Mouse (Mus musculus): ENCODE results near the gene Psme2. TPM values are rescaled to one million over a fixed set of nuclear protein-coding genes. Genes with fewer than 3 reads are reported as not detected.
A peak's percentile ranks its signal among the peaks of the same experiment; 100 is the strongest.

Gene Psme2
- polyA plus RNA-seq, 1 experiment from 2014 or later = 283 TPM

DNA sequence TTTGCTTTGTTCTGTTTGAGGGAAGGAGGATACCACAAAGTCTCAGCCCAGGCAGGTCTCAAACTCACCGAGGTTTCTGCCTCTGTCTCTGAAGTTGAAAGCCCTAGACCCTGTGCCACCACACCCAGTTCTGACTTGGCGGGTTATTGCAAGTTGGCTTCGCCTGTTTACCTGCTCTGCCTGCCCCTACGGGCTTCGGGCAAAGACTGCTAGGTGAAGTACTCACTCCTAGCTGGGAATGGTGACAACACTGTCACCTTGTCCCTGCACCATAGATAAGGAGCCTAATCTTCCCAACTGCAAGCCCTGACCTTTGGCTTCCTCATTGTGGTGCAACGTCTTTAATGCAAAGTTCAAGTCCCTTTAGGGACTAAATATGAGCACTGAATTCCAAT is 5.3 kb downstream of the Psme2 start:
- H3K4me1 ChIP-seq (ENCODE audit: control insufficient read depth, insufficient read depth, low read length) = peaks cover 15% of the 10 kb centered on the region
- H3K36me3 ChIP-seq (ENCODE audit: control insufficient read depth, insufficient read depth, low read length) = peaks cover 7% of the 10 kb centered on the region; the same call in 1 of the 2 replicates
- WGBS = 46% methylated on average over 6 of the region's 6 CpGs
- 0 out of 2 replicates have a peak overlapping the region, but pooled peaks have one; percentile 18 for H3K9ac ChIP-seq (ENCODE audit: low read length)
- no peaks in the 10 kb centered on the region for H3K27me3 ChIP-seq (ENCODE audit: control insufficient read depth, insufficient read depth, low read length)
- peak overlapping the region; percentile 63 for H3K4me3 ChIP-seq (replicated peaks; ENCODE audit: low read length)
- H3K9me3 ChIP-seq (replicated peaks; ENCODE audit: control insufficient read depth, low read length) = no peaks in the 10 kb centered on the region
- ATAC-seq (ENCODE audit: insufficient read depth, low FRiP score) = peak; percentile 51
- H3K4me2 ChIP-seq (ENCODE audit: low read depth, low read length) = peak overlapping the region; percentile 80
- peak overlapping the region; percentile 67 for H3K27ac ChIP-seq (ENCODE audit: low read length)

DNA sequence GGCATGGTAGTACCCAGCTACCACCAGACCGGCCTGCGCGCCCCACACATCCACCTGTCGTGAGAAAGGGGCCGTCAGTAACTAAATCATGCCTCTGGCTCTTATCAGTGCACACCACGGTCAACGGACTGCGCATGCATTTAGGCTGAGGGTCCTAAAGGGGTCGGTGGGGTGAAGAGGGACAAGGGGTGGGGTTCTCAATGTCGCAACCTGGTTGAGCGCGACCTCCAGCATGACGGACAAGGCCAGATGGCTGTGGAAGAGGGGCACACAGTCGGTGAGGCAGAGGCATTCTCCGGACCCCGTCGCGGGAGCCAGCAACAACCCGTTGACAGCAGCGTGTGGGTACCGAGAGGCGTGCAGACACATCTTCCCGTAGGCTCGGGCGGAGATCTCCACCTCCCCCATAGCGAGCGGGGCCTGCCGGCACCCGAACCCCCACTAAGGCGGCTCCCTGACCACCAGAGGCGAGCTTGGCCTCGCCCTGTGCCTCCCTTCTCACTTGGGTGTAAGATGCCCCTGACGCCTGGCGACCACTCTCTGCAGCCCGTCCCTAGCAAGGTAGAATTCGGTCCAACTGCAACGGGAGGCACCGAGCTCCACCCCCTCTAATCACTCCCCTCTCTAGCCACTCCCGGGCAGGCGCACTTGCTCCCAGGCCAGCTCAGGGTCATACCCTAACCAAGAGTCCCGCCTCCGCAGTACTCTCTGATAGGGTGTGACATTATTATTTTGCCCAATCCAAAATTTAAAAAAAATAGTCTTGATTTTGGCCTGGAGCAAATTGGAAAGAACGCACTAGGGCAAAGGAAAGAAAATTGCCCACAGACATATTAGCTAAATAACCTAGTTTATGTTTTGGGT is 6.0 kb downstream of the Psme2 start, which contains the start of gene Emc9:
Emc9 (minus strand) TSS at position 601 of the 864 bp plus-strand sequence.
- Histone ChIP-seq H3K36me3 (ENCODE audit: control insufficient read depth, insufficient read depth, low read length) (peaks cover 11% of the 10 kb centered on the region), H3K4me3 (replicated peaks; ENCODE audit: low read length) (peak within 1 kb of the TSS; percentile 63), H3K4me1 (ENCODE audit: control insufficient read depth, insufficient read depth, low read length) (peaks cover 12% of the 10 kb centered on the region), H3K27ac (ENCODE audit: low read length) (peak within 1 kb of the TSS; percentile 67), H3K9me3 (replicated peaks; ENCODE audit: control insufficient read depth, low read length) (no peaks in the 10 kb centered on the region), H3K4me2 (ENCODE audit: low read depth, low read length) (peak within 1 kb of the TSS; percentile 80), H3K27me3 (ENCODE audit: control insufficient read depth, insufficient read depth, low read length) (no peaks in the 10 kb centered on the region), H3K9ac (ENCODE audit: low read length) (peak within 1 kb of the TSS; percentile 75)
- peak; percentile 89 for ATAC-seq (ENCODE audit: insufficient read depth, low FRiP score)
- WGBS = 3% methylated on average over 43 of the region's 43 CpGs

DNA sequence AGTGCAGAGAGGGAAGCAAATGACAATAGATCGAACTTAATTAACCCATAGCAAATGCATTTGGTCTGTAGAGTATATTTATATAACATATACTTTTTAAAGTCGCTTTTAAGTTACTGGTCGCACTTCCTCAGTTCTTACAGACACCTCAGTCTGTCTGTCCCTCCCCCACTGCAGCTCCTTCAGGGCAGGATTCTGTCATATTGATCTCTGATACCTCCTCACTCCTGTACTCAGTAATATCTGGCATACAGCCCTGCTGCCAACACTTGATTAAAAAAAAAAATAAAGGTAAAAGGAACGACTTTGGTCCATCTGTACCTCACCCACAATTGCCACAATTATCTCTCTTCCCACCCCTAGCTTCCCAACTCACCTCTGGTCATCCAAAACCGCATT is 6.6 kb downstream of the Psme2 start:
- no peak overlapping the region for H3K27ac ChIP-seq (ENCODE audit: low read length)
- no peaks in the 10 kb centered on the region for H3K9me3 ChIP-seq (replicated peaks; ENCODE audit: control insufficient read depth, low read length)
- H3K4me1 ChIP-seq (ENCODE audit: control insufficient read depth, insufficient read depth, low read length) = peaks cover 8% of the 10 kb centered on the region; the same call in 1 of the 2 replicates
- H3K9ac ChIP-seq (ENCODE audit: low read length) = peak overlapping the region; percentile 75
- H3K4me2 ChIP-seq (ENCODE audit: low read depth, low read length) = peak overlapping the region; percentile 80
- H3K27me3 ChIP-seq (ENCODE audit: control insufficient read depth, insufficient read depth, low read length) = no peaks in the 10 kb centered on the region
- 37% methylated on average over 5 of the region's 5 CpGs for WGBS
- peaks cover 11% of the 10 kb centered on the region for H3K36me3 ChIP-seq (ENCODE audit: control insufficient read depth, insufficient read depth, low read length)
- ATAC-seq (ENCODE audit: insufficient read depth, low FRiP score) = no peak
- H3K4me3 ChIP-seq (replicated peaks; ENCODE audit: low read length) = peak overlapping the region; percentile 63

DNA sequence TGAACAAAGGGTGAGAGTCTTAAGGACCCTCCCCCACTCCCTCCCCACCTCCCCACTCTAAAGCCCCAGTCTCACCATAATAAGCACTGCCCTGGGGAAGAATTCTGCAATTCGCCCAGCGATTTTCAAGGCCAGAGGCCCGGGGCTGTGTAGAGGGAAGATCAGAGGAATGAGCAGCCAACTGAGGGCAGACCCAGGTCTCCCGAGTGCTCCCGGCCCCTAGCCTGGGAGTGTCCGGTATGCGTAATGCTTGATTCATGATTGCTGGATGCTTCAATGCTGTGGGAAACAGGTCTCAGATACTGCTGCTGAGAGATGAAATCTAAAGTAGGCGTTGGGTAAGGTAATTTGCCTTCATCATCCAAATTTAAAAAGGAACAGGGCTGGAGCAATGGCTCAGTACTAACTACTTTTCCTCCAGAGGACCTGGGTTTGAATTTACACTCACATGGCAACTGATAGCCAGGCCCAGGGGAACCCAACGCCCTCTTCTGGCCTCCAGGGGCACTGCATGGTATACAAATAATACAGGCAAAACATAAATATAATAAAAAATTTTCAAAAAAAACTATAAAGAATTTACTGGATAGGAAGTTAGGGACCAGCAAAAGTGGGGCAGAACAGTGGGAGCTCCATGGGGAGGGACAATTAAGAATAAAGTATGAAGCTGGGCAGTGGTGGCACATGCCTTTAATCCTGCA is 8.8 kb downstream of the Psme2 start:
- Histone ChIP-seq H3K4me3 (replicated peaks; ENCODE audit: low read length) (no peak overlapping the region), H3K4me1 (ENCODE audit: control insufficient read depth, insufficient read depth, low read length) (peaks cover 20% of the 10 kb centered on the region), H3K36me3 (ENCODE audit: control insufficient read depth, insufficient read depth, low read length) (peaks cover 7% of the 10 kb centered on the region), H3K27me3 (ENCODE audit: control insufficient read depth, insufficient read depth, low read length) (no peaks in the 10 kb centered on the region), H3K27ac (ENCODE audit: low read length) (no peak overlapping the region), H3K4me2 (ENCODE audit: low read depth, low read length) (no peak overlapping the region), H3K9me3 (replicated peaks; ENCODE audit: control insufficient read depth, low read length) (no peaks in the 10 kb centered on the region), H3K9ac (ENCODE audit: low read length) (no peak overlapping the region)
- ATAC-seq (ENCODE audit: insufficient read depth, low FRiP score) = no peak
- 68% methylated on average over 9 of the region's 9 CpGs for WGBS

DNA sequence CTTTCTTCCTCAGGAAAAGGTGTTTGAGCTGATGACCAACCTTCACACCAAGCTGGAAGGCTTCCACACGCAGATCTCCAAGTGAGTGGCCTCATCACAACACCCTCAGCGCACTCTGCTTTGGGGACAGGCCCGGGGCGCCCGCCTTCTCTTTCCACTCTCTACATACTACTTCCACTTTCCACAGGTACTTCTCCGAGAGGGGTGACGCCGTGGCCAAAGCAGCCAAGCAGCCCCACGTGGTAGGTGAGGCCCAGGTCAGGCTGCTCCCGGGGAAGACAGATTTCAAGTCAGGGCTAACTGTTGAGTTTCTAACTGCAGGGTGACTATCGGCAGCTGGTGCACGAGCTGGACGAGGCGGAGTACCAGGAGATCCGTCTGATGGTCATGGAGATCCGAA is 10.2 kb downstream of the Psme2 start:
- Histone ChIP-seq H3K4me1 (ENCODE audit: control insufficient read depth, insufficient read depth, low read length) (peaks cover 19% of the 10 kb centered on the region), H3K4me2 (ENCODE audit: low read depth, low read length) (no peak overlapping the region), H3K36me3 (ENCODE audit: control insufficient read depth, insufficient read depth, low read length) (peaks cover 7% of the 10 kb centered on the region), H3K9ac (ENCODE audit: low read length) (no peak overlapping the region), H3K27ac (ENCODE audit: low read length) (no peak overlapping the region), H3K4me3 (replicated peaks; ENCODE audit: low read length) (no peak overlapping the region), H3K27me3 (ENCODE audit: control insufficient read depth, insufficient read depth, low read length) (no peaks in the 10 kb centered on the region), H3K9me3 (replicated peaks; ENCODE audit: control insufficient read depth, low read length) (no peaks in the 10 kb centered on the region)
- WGBS = 91% methylated on average over 16 of the region's 16 CpGs
- ATAC-seq (ENCODE audit: insufficient read depth, low FRiP score) = no peak

DNA sequence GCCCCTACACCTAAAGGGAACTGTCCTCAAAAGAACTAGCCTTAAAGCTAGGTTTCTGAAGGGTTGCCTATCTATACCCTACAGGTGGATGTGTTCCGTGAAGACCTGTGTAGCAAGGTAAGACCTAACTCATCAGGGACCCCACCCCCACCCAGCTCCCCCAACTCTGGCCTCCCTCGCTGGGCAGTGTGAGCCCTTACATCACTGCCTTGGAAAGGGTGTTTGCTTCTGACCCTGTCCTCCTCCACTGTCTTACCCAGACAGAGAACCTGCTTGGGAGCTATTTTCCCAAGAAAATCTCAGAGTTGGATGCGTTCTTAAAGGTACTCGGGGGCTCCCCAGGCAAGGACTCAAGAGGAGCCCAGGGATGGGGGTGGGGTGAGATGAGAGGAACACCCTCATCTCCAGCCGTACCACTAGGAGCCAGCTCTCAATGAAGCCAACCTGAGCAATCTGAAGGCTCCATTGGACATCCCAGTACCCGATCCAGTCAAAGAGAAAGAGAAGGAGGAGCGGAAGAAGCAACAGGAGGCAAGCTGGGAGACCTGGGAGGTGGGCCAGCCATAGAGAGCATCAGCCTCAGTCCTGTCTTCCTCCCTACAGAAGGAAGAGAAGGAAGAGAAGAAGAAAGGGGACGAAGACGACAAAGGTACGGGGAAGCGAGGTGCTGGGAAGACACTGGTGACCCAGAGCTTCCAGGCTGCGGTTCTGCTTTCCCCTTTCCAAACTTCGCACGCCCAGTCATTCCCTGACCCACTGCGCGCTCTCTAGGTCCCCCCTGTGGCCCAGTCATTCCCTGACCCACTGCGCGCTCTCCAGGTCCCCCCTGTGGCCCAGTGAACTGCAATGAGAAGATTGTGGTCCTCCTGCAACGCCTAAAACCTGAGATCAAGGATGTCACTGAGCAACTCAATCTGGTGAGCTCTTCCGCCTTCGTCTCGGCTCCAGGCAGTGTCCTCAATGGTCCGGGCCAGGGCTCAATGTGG is 11.1 kb downstream of the Psme2 start:
- H3K36me3 ChIP-seq (ENCODE audit: control insufficient read depth, insufficient read depth, low read length) = peaks cover 7% of the 10 kb centered on the region
- no peak overlapping the region for H3K9ac ChIP-seq (ENCODE audit: low read length)
- ATAC-seq (ENCODE audit: insufficient read depth, low FRiP score) = no peak
- H3K4me3 ChIP-seq (replicated peaks; ENCODE audit: low read length) = no peak overlapping the region
- H3K4me1 ChIP-seq (ENCODE audit: control insufficient read depth, insufficient read depth, low read length) = peaks cover 13% of the 10 kb centered on the region
- H3K4me2 ChIP-seq (ENCODE audit: low read depth, low read length) = no peak overlapping the region
- H3K27ac ChIP-seq (ENCODE audit: low read length) = no peak overlapping the region
- no peaks in the 10 kb centered on the region for H3K9me3 ChIP-seq (replicated peaks; ENCODE audit: control insufficient read depth, low read length)
- no peaks in the 10 kb centered on the region for H3K27me3 ChIP-seq (ENCODE audit: control insufficient read depth, insufficient read depth, low read length)
- 87% methylated on average over 23 of the region's 23 CpGs for WGBS

DNA sequence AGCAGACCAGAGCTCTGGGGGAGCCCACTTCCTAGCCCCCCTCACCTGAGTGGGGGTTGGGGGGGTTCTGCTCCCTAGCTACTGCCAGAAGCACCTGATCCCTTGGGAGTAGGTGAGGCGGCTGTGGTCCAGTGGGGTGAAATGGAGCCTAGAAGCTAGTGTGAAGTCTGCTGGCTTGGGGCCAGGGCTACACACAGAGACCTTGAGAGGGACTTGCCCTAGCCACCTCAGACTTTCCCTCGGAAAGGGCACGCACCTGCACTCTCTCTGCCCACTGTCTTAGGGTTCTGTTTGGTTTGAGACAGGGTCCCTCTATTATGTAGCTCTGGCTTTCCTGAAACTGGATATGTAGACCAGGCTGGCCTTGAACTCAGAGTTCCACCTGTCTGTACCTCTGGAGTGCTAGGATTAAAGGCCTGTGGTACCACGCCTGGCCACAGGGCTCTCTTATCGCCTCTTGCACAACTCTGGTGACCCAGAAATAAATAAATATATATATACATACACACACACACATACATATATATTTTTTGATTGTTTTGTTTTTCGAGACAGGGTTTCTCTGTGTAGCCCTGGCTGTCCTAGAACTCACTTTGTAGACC is 12.1 kb downstream of the Psme2 start:
- ATAC-seq (ENCODE audit: insufficient read depth, low FRiP score) = peak; percentile 38
- Histone ChIP-seq H3K9me3 (replicated peaks; ENCODE audit: control insufficient read depth, low read length) (no peaks in the 10 kb centered on the region), H3K4me1 (ENCODE audit: control insufficient read depth, insufficient read depth, low read length) (peaks cover 13% of the 10 kb centered on the region), H3K27ac (ENCODE audit: low read length) (peak overlapping the region; percentile 93), H3K9ac (ENCODE audit: low read length) (peak overlapping the region; percentile 96), H3K4me2 (ENCODE audit: low read depth, low read length) (peak overlapping the region; percentile 93), H3K4me3 (replicated peaks; ENCODE audit: low read length) (peak overlapping the region; percentile 98), H3K27me3 (ENCODE audit: control insufficient read depth, insufficient read depth, low read length) (no peaks in the 10 kb centered on the region), H3K36me3 (ENCODE audit: control insufficient read depth, insufficient read depth, low read length) (peaks cover 7% of the 10 kb centered on the region)
- WGBS = 24% methylated on average over 6 of the region's 6 CpGs

DNA sequence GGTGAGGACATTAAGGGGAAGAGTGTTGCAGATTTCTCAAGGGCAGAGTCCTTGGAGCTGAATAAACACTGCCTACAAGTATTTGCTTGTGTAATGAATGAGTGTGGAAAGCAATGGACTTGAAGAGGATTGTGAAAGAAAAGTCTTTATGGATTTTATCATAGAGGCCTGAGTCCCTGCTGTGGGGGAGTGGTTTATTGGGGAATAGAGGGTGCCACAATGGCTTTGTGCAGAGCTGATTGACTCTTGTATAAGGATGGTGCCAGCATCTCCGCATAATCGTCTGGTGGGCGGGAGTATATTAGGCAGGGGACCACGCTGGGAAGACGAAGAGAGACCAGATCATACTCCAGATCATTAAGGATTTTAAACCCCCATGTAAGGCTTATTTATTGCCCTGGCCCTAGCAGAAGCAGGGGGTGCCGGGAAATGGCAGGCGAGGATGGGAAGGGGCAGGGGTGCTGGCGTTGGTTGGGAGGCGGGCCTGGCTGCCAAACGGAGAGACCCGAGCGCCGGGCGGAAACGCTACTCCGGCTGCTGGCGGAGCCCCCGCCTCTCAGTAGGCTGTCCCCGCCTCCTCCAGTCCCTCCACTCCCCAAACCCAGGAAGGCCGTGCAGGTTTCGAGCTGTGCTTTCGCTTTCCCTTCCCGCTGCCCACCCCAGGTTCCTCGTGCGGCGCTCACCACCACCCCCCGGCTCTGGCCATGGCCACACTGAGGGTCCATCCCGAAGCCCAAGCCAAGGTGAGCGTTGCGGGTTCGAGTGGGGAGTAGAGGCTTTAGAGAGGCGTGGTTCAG is 12.8 kb downstream of the Psme2 start, which contains the start of gene Psme1:
Psme1 (plus strand) TSS at position 253 of the 797 bp plus-strand sequence.
- Histone ChIP-seq H3K9me3 (replicated peaks; ENCODE audit: control insufficient read depth, low read length) (no peaks in the 10 kb centered on the region), H3K4me2 (ENCODE audit: low read depth, low read length) (peak within 1 kb of the TSS; percentile 93), H3K27ac (ENCODE audit: low read length) (peak within 1 kb of the TSS; percentile 93), H3K36me3 (ENCODE audit: control insufficient read depth, insufficient read depth, low read length) (peaks cover 7% of the 10 kb centered on the region), H3K4me1 (ENCODE audit: control insufficient read depth, insufficient read depth, low read length) (peaks cover 13% of the 10 kb centered on the region), H3K4me3 (replicated peaks; ENCODE audit: low read length) (peak within 1 kb of the TSS; percentile 98), H3K9ac (ENCODE audit: low read length) (peak within 1 kb of the TSS; percentile 96), H3K27me3 (ENCODE audit: control insufficient read depth, insufficient read depth, low read length) (no peaks in the 10 kb centered on the region)
- under 1% methylated on average over 32 of the region's 32 CpGs for WGBS
- peak; percentile 91 for ATAC-seq (ENCODE audit: insufficient read depth, low FRiP score)
